Mouse (Mus musculus) myocyte (in vitro differentiated cells): Measurements from ENCODE around the gene Tars. TPM values are rescaled to one million over a fixed set of nuclear protein-coding genes. Genes with fewer than 3 reads are reported as not detected.

ENCODE experiments used
- H3K27me3 ChIP-seq: one replicate; pipeline ENCODE4 v1.6.1; 2011; ENCODE audit not compliant: control insufficient read depth, insufficient read depth, insufficient read length
- H3K36me3 ChIP-seq: one replicate; pipeline ENCODE4 v1.6.1; 2011; ENCODE audit not compliant: control insufficient read depth, insufficient read depth
- H3K4me2 ChIP-seq: one replicate; pipeline ENCODE4 v1.6.1; 2011; ENCODE audit warnings: low read depth, control low read depth
- H3K4me3 ChIP-seq: one replicate; pipeline ENCODE4 v1.5.1; 2011; ENCODE audit warnings: mild to moderate bottlenecking, control low read depth, moderate library complexity
- H3K79me2 ChIP-seq: one replicate; pipeline ENCODE4 v1.6.1; 2011; ENCODE audit not compliant: control insufficient read depth, insufficient read depth
- H3ac ChIP-seq: one replicate; pipeline ENCODE4 v1.6.1; 2011; ENCODE audit not compliant: control insufficient read depth, insufficient read length
- CEBPB ChIP-seq: IDR thresholded peaks from 2 replicates; pipeline ENCODE4 v1.6.1; 2011; ENCODE audit warnings: mild to moderate bottlenecking, moderate library complexity; ENCODE audit not compliant: poor library complexity, insufficient read depth, severe bottlenecking
- E2F4 ChIP-seq: IDR thresholded peaks from one replicate; pipeline ENCODE4 v1.6.1; 2011; ENCODE audit warnings: mild to moderate bottlenecking, control low read depth, moderate library complexity; ENCODE audit not compliant: insufficient read depth
- MAX ChIP-seq: IDR thresholded peaks from one replicate; pipeline ENCODE4 v1.6.1; 2011; ENCODE audit warnings: low read depth, mild to moderate bottlenecking, control low read depth
- MYOD1 ChIP-seq, 3 experiments: IDR thresholded peaks; one replicate each; pipeline ENCODE4 v1.6.1; 2011; ENCODE audit warnings: control low read depth in 2 of 3, low read depth in 2 of 3, mild to moderate bottlenecking in 2 of 3, moderate library complexity in 1 of 3; ENCODE audit not compliant: insufficient read length in 2 of 3, control insufficient read depth in 1 of 3
- MYOG ChIP-seq, 3 experiments: IDR thresholded peaks; one replicate each; pipeline ENCODE4 v1.6.1; 2011; ENCODE audit warnings: control low read depth in 2 of 3, low read depth in 2 of 3, mild to moderate bottlenecking in 2 of 3; ENCODE audit not compliant: insufficient read length in 2 of 3, control insufficient read depth in 1 of 3, insufficient read depth in 1 of 3
- POLR2A ChIP-seq: IDR thresholded peaks from one replicate; pipeline ENCODE4 v1.6.1; 2011; ENCODE audit warnings: low read depth, mild to moderate bottlenecking, control low read depth, moderate library complexity; ENCODE audit not compliant: insufficient read length
- POLR2AphosphoS2 ChIP-seq: IDR thresholded peaks from one replicate; pipeline ENCODE4 v1.6.1; 2011; ENCODE audit warnings: low read depth, control low read depth; ENCODE audit not compliant: insufficient read length
- REST ChIP-seq: IDR thresholded peaks from one replicate; pipeline ENCODE4 v1.6.1; 2011; ENCODE audit warnings: mild to moderate bottlenecking, control low read depth, moderate library complexity; ENCODE audit not compliant: insufficient read depth, insufficient read length
- SRF ChIP-seq: IDR thresholded peaks from one replicate; pipeline ENCODE4 v1.6.1; 2011; ENCODE audit warnings: low read depth; ENCODE audit not compliant: control insufficient read depth, insufficient read length
- TCF12 ChIP-seq: IDR thresholded peaks from one replicate; pipeline ENCODE4 v1.6.1; 2011; ENCODE audit warnings: mild to moderate bottlenecking, control low read depth; ENCODE audit not compliant: poor library complexity, insufficient read depth, severe bottlenecking
- TCF3 ChIP-seq: IDR thresholded peaks from one replicate; pipeline ENCODE4 v1.6.1; 2011; ENCODE audit warnings: low read depth, control low read depth; ENCODE audit not compliant: insufficient read length
- USF1 ChIP-seq: IDR thresholded peaks from one replicate; pipeline ENCODE4 v1.6.1; 2011; ENCODE audit warnings: low read depth, mild to moderate bottlenecking, control low read depth, moderate library complexity
- polyA plus RNA-seq: library from polyadenylated mRNA; unstranded; fragments of >200 nt; fragmentation: generic; extraction: Trizol; gene quantifications from one replicate; pipeline ENCODE4 v1.2.1, GENCODE M21; 2012; ENCODE audit warnings: missing spikeins

Tars gene
- polyA plus RNA-seq, 1 experiment, result 138 TPM

- no peaks in the 10 kb centered on the region for H3K79me2 ChIP-seq
- no peak overlapping the region for H3ac ChIP-seq
- TF ChIP-seq CEBPB (no peak), USF1 (no peak)
- H3K27me3 ChIP-seq, result no peaks in the 10 kb centered on the region
- H3K36me3 ChIP-seq, result no peaks in the 10 kb centered on the region
- H3K4me3 ChIP-seq, result no peak overlapping the region
- H3K4me2 ChIP-seq, result no peak overlapping the region
Observed at GRCm38 (mm10) chr15:11413484-11413883, 14.0 kb upstream of the Tars start.

- H3K4me3 ChIP-seq, result no peak overlapping the region
- no peaks in the 10 kb centered on the region for H3K27me3 ChIP-seq
- no peak overlapping the region for H3K4me2 ChIP-seq
- no peaks in the 10 kb centered on the region for H3K79me2 ChIP-seq
- TF ChIP-seq TCF3, result no peak
- TF ChIP-seq MYOD1 (IDR thresholded peaks at IDR 0.05; ENCODE audit: control insufficient read depth in 1 of 3, insufficient read length in 2 of 3, low read depth in 2 of 3), result no peak
- no peak for TF ChIP-seq MYOG (IDR thresholded peaks at IDR 0.05; ENCODE audit: control insufficient read depth in 1 of 3, insufficient read depth in 1 of 3, insufficient read length in 2 of 3, low read depth in 2 of 3)
- TF ChIP-seq POLR2A, result no peak
- no peak for TF ChIP-seq E2F4
- no peak for TF ChIP-seq USF1
- no peak for TF ChIP-seq TCF12
- TF ChIP-seq CEBPB, result no peak
- no peak for TF ChIP-seq SRF
- no peak for TF ChIP-seq MAX
- no peak for TF ChIP-seq POLR2AphosphoS2
- TF ChIP-seq REST, result no peak
- no peaks in the 10 kb centered on the region for H3K36me3 ChIP-seq
- H3ac ChIP-seq, result no peak overlapping the region
Observed at GRCm38 (mm10) chr15:11412542-11412941, 13.1 kb upstream of the Tars start.

GRCm38 (mm10) chr15:11411846-11412245, 12.4 kb upstream of the Tars start:
- Histone ChIP-seq H3K4me3 (no peak overlapping the region), H3ac (no peak overlapping the region), H3K79me2 (no peaks in the 10 kb centered on the region), H3K27me3 (no peaks in the 10 kb centered on the region), H3K36me3 (no peaks in the 10 kb centered on the region), H3K4me2 (no peak overlapping the region)
- TF ChIP-seq MAX, result no peak
- TF ChIP-seq POLR2AphosphoS2, result no peak
- no peak for TF ChIP-seq MYOG (IDR thresholded peaks at IDR 0.05; ENCODE audit: control insufficient read depth in 1 of 3, insufficient read depth in 1 of 3, insufficient read length in 2 of 3, low read depth in 2 of 3)
- TF ChIP-seq SRF, result no peak
- no peak for TF ChIP-seq MYOD1 (IDR thresholded peaks at IDR 0.05; ENCODE audit: control insufficient read depth in 1 of 3, insufficient read length in 2 of 3, low read depth in 2 of 3)
- TF ChIP-seq CEBPB, result no peak
- TF ChIP-seq E2F4, result no peak
- TF ChIP-seq REST, result no peak
- no peak for TF ChIP-seq POLR2A
- TF ChIP-seq TCF12, result no peak
- no peak for TF ChIP-seq USF1
- no peak for TF ChIP-seq TCF3

GRCm38 (mm10) chr15:11408155-11408826, 8.8 kb upstream of the Tars start:
- H3K79me2 ChIP-seq, result no peaks in the 10 kb centered on the region
- H3K4me3 ChIP-seq, result no peak overlapping the region
- H3K27me3 ChIP-seq, result no peaks in the 10 kb centered on the region
- no peaks in the 10 kb centered on the region for H3K36me3 ChIP-seq
- no peak overlapping the region for H3ac ChIP-seq
- TF ChIP-seq SRF, result no peak
- no peak for TF ChIP-seq MAX
- TF ChIP-seq CEBPB, result no peak
- no peak for TF ChIP-seq MYOG (IDR thresholded peaks at IDR 0.05; ENCODE audit: control insufficient read depth in 1 of 3, insufficient read depth in 1 of 3, insufficient read length in 2 of 3, low read depth in 2 of 3)
- no peak overlapping the region for H3K4me2 ChIP-seq

- Histone ChIP-seq H3K4me2 (no peak overlapping the region), H3K79me2 (no peaks in the 10 kb centered on the region), H3K27me3 (no peaks in the 10 kb centered on the region), H3ac (no peak overlapping the region), H3K36me3 (no peaks in the 10 kb centered on the region), H3K4me3 (no peak overlapping the region)
- no peak for TF ChIP-seq POLR2AphosphoS2
- no peak for TF ChIP-seq MAX
Observed at GRCm38 (mm10) chr15:11407381-11407780, 7.9 kb upstream of the Tars start.
